Mouse (Mus musculus) v-Abl transformed pro-B cells (cell line): ENCODE results near the gene Oas1g.
"Not testable (repeated sequence)": the region's sequence is repeated elsewhere in the genome, so short reads cannot be mapped to it uniquely, and the experiment has no call there.

ENCODE experiments used
- in situ Hi-C, 2 experiments: fragments of 400-800 bp; cut with MboI; formaldehyde crosslinking; loops; one replicate each; pipeline ENCODE4 v1.15.1; 2025; ENCODE audit not compliant: unreplicated experiment in 2 of 2

Oas1g gene

GRCm38 (mm10) chr5:120887413-120887812 is at the start of gene Oas1g:
Gene Oas1g (minus strand): TSS chr5:120887613.
- in situ Hi-C loops: not testable (repeated sequence)

GRCm38 (mm10) chr5:120933966-120934365 is 46.6 kb upstream of the Oas1g start:
- in situ Hi-C loops: no loop called here

DNA sequence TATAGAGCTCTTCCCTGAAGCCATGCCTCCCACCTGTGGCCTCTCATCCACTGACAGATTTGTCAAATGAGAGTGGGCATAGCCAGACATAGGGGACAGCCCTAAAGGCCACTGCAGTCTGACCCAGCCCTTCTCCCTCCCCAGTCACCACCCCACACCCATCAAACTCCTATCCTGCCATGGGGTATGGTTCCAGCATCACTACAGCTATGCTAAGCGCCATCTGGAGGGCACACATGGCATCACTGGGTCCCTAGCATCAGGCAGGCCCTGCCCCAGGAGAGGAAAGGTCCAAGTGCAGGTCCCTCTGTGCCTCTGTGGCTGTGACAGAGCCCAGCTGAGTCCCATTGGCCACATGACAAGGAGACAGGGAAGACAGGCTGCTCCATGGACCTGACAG is 39.6 kb upstream of the Oas1g start:
- in situ Hi-C loops: no loop called here

GRCm38 (mm10) chr5:120926311-120926710 is 38.9 kb upstream of the Oas1g start:
- in situ Hi-C loops: not testable (repeated sequence)

GRCm38 (mm10) chr5:120924520-120924919 is 37.1 kb upstream of the Oas1g start:
- in situ Hi-C loops: not testable (repeated sequence)

GRCm38 (mm10) chr5:120923969-120924368 is 36.6 kb upstream of the Oas1g start:
- in situ Hi-C loops: no loop called here

- in situ Hi-C loops: no loop called here
Observed at GRCm38 (mm10) chr5:120920296-120920695, 32.9 kb upstream of the Oas1g start.

DNA sequence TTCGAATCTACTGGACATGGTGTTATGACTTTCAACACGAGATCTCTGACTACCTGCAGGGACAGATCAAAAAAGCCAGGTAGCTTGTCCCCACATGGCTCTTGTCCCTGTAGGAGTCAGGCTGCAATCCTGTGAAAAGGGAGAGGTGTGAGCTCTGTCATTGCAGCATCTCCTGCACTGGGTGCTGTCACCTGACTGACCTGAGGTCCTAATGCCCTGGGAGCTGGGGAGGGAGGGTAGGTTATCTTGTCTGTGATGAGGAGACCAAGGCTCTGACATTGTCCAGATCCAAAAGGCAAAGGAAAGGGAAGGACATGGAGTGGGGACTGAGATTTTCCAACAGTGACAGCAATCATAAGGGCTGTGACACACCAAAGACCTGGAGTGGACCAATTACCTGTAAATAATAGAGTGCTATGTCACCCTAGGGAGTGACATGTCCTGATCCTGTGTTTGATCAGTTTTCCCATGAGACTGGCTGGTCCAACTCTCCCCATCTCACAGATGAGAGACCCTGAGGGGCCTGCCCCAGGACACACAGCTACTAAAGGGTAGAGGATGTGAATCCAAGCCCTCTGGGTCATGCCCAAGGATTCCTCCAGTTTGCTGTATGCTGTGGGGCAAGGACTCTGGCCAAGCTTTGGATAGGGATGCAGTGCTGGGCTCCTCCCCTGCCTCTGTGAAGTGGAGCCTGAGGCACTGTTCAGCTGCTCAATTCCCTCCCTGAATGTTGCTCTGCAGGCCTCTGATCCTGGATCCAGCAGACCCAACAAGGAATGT is 31.9 kb upstream of the Oas1g start:
- in situ Hi-C loops: loop anchor here (5.0 to 10.0 kb wide), 3 partner anchors 77 to 132 kb away; no protein-coding TSS in a partner anchor

- in situ Hi-C loops: loop anchor here in 1 of 2 experiments (5.0 to 10.0 kb wide), 2 partner anchors 72 to 109 kb away; no protein-coding TSS in a partner anchor
Observed at GRCm38 (mm10) chr5:120914204-120914603, 26.8 kb upstream of the Oas1g start, which contains the start of gene Oas1d. Gene Oas1d (plus strand): TSS chr5:120914536.

- in situ Hi-C loops: no loop called here
Observed at GRCm38 (mm10) chr5:120908196-120908920, 20.9 kb upstream of the Oas1g start.

GRCm38 (mm10) chr5:120906791-120907733 is 19.6 kb upstream of the Oas1g start, which contains the start of gene Oas1a:
Gene Oas1a (minus strand): TSS chr5:120907521.
- in situ Hi-C loops: not testable (repeated sequence)

DNA sequence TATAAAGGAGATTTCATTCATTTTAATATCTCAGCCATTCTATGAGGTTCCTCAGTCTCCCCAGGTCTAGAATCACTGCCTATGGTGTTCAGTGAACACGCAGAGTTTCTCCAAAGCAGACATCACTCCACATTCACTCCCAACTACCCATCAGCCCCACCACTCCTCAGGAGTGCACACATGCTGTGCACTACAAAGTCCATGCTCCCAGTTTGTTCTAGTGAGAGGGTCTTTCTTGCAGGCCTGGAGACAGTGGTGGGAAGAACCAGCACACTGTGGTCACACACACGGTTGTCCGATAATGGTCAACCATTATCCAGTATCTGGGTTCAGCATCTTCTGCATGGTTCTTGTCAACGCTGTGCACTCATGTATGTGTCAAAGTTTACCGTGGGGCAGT is 14.6 kb upstream of the Oas1g start:
- in situ Hi-C loops: no loop called here

DNA sequence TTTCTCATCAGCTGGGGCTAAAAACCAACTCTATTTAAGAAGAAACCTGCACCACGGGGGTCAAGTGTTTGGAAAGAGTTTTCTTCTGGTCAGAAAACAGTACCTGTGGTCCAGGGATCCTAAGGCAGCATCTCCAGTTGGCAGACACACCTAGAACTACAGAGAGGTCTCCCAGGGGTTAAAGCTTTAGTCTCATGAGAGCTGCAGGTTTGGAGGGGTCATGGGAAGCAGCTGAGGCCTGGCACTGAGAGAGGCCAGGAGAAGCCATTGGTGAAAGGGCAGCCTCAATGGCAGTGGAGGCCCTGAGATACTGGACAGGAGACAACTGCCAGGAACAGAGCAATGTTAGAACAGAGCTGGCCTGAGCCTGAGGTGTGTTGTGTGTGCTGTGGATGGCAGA is 13.3 kb upstream of the Oas1g start:
- in situ Hi-C loops: no loop called here

DNA sequence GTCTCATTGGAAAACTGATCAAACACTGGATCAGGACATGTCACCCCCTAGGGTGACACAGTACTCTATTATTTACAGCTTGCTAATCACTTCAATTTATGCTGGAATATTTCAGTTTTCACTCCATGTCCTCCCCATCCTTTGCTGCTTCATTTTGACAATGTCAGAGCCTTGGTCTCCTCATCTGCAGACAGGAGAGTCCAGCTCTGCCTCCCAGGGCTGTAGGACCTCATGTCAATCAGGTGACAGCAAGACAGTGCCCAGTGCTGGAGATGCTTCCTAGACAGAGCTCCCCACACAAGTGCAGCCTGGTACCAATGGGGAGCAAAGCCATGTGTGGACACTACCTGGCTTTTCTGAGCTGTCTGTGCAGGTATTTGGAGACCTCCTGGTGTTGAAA is 11.3 kb upstream of the Oas1g start:
- in situ Hi-C loops: no loop called here

DNA sequence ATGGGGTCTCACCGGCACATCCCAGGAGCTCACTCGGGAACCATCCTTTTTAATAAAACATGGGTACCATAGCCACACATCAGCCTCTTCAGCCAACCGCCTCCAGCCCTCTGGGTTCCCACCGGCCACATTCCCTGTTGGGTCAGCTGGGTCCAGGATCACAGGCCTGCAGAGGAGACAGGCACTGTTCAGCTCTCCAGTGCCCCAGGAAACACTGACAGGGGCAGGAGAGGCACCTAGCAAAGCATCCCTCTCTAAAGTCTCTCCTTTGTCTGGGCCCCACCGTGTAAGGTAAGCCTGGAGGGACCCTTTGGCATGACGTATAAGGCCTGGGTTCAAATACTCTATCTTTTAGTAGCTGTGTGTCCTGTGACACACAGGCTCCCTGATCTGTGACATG is 10.9 kb upstream of the Oas1g start:
- in situ Hi-C loops: no loop called here

GRCm38 (mm10) chr5:120895231-120895900 is 8.0 kb upstream of the Oas1g start:
- in situ Hi-C loops: no loop called here

DNA sequence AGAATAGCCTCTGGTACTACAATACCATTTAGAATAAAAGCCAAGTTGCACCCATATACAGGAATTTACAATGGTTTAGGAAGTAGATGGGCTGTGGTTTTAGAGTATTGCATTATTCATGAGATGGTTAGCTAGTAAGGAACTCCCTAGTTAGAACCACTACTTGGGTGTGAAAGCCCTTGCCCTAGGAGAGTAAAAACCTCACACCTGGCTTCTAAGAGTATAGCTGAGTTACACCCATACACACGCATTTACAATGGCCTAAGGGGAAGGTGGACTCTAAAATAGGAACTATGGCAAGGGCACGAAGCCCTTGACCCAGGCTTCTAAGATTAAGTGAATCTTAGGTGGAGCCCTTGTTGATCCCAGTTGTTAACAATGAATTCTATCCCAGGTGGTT is 7.3 kb upstream of the Oas1g start:
- in situ Hi-C loops: not testable (repeated sequence)

- in situ Hi-C loops: not testable (repeated sequence)
Observed at GRCm38 (mm10) chr5:120893866-120894265, 6.5 kb upstream of the Oas1g start.

GRCm38 (mm10) chr5:120892243-120892660 is 4.8 kb upstream of the Oas1g start:
- in situ Hi-C loops: no loop called here
